Mouse (Mus musculus) kidney, embryonic 14.5 days (tissue): ENCODE measurements around the gene Slc36a3. TPM values are rescaled to one million over a fixed set of nuclear protein-coding genes. Genes with fewer than 3 reads are reported as not detected.

ENCODE experiments used
- ATAC-seq: fragments of 200-750 bp; cut with Nextera tagmentation; 2 replicates; pipeline ENCODE4 v1.8.0; 2017; ENCODE audit warnings: moderate number of reproducible peaks, mild to moderate bottlenecking, moderate TSS enrichment, moderate library complexity; ENCODE audit not compliant: low FRiP score, low TSS enrichment
- H3K27ac ChIP-seq: fragments of 300-500 bp; sonication (generic); 2 replicates; pipeline ENCODE4 v1.5.1; 2014; ENCODE audit warnings: low read depth, mild to moderate bottlenecking, low read length, moderate library complexity, mixed read lengths
- H3K27me3 ChIP-seq: fragments of 300-500 bp; sonication (generic); 2 replicates; pipeline ENCODE4 v1.6.1; 2014; ENCODE audit warnings: mild to moderate bottlenecking, low read length; ENCODE audit not compliant: control insufficient read depth, insufficient read depth
- H3K36me3 ChIP-seq: fragments of 300-500 bp; sonication (generic); 2 replicates; pipeline ENCODE4 v1.6.1; 2014; ENCODE audit warnings: low read length, mixed read lengths; ENCODE audit not compliant: control insufficient read depth, insufficient read depth
- H3K4me1 ChIP-seq: fragments of 300-500 bp; sonication (generic); 2 replicates; pipeline ENCODE4 v1.6.1; 2014; ENCODE audit warnings: low read length, mixed read lengths; ENCODE audit not compliant: control insufficient read depth, insufficient read depth
- H3K4me2 ChIP-seq: fragments of 300-500 bp; sonication (generic); replicated peaks from 2 replicates; pipeline ENCODE4 v1.6.1; 2014; ENCODE audit warnings: low read depth, mild to moderate bottlenecking, low read length
- H3K4me3 ChIP-seq: fragments of 300-500 bp; sonication (generic); 2 replicates; pipeline ENCODE4 v1.5.1; 2014; ENCODE audit warnings: mild to moderate bottlenecking, low read length
- H3K9ac ChIP-seq: fragments of 300-500 bp; sonication (generic); 2 replicates; pipeline ENCODE4 v1.6.1; 2014; ENCODE audit warnings: low read depth, mild to moderate bottlenecking, low read length, moderate library complexity
- H3K9me3 ChIP-seq: fragments of 300-500 bp; sonication (generic); 2 replicates; pipeline ENCODE4 v1.6.1; 2016; ENCODE audit warnings: low read length; ENCODE audit not compliant: control insufficient read depth
- WGBS: fragments of 180-500 bp; shearing (Covaris S2); extraction: QIAGEN DNeasy Blood & Tissue Kit; methylation state at CpG from one replicate; pipeline ENCODE4 v1.1.7; 2014; 5-methylcytosine and 5-hydroxymethylcytosine counted together
- polyA plus RNA-seq: library from polyadenylated mRNA; unstranded; fragments of >200 nt; fragmentation: Nextera tagmentation; extraction: Ambion mirVana; gene quantifications from 2 replicates; pipeline ENCODE4 v1.2.1, GENCODE M21; 2014

Slc36a3 gene
- polyA plus RNA-seq, 1 experiment from 2014 or later: not detected

- Histone ChIP-seq H3K4me2 (no peak overlapping the region), H3K4me1 (no peaks in the 10 kb centered on the region), H3K9ac (no peak overlapping the region), H3K27me3 (no peaks in the 10 kb centered on the region), H3K4me3 (no peak overlapping the region), H3K9me3 (no peaks in the 10 kb centered on the region), H3K36me3 (no peaks in the 10 kb centered on the region), H3K27ac (no peak overlapping the region)
- 86% methylated on average over 5 of the region's 5 CpGs for WGBS
- no peak for ATAC-seq
Observed at GRCm38 (mm10) chr11:55134871-55135270, 16.6 kb downstream of the Slc36a3 start.

GRCm38 (mm10) chr11:55134407-55134806, 17.1 kb downstream of the Slc36a3 start:
- no peak for ATAC-seq
- no peaks in the 10 kb centered on the region for H3K27me3 ChIP-seq
- no peak overlapping the region for H3K4me2 ChIP-seq
- H3K36me3 ChIP-seq: no peaks in the 10 kb centered on the region
- H3K4me1 ChIP-seq: no peaks in the 10 kb centered on the region
- H3K9me3 ChIP-seq: no peaks in the 10 kb centered on the region
- no peak overlapping the region for H3K27ac ChIP-seq
- no peak overlapping the region for H3K4me3 ChIP-seq
- 96% methylated on average over 1 of the region's 1 CpGs for WGBS
- no peak overlapping the region for H3K9ac ChIP-seq

GRCm38 (mm10) chr11:55133204-55133603, 18.3 kb downstream of the Slc36a3 start:
- H3K4me3 ChIP-seq: no peak overlapping the region
- no peak for ATAC-seq
- no peaks in the 10 kb centered on the region for H3K4me1 ChIP-seq
- no peak overlapping the region for H3K27ac ChIP-seq
- 94% methylated on average over 1 of the region's 1 CpGs for WGBS
- no peak overlapping the region for H3K9ac ChIP-seq
- H3K27me3 ChIP-seq: no peaks in the 10 kb centered on the region
- H3K9me3 ChIP-seq: no peaks in the 10 kb centered on the region
- H3K4me2 ChIP-seq: no peak overlapping the region
- H3K36me3 ChIP-seq: no peaks in the 10 kb centered on the region

- WGBS: 78% methylated on average over 1 of the region's 1 CpGs
- ATAC-seq: no peak
- H3K4me1 ChIP-seq: no peaks in the 10 kb centered on the region
Observed at GRCm38 (mm10) chr11:55131946-55132345, 19.6 kb downstream of the Slc36a3 start.

GRCm38 (mm10) chr11:55131077-55131742, 20.3 kb downstream of the Slc36a3 start:
- no peaks in the 10 kb centered on the region for H3K4me1 ChIP-seq
- ATAC-seq: peak; percentile 20; the same call in 1 of the 2 replicates
- H3K27ac ChIP-seq: no peak overlapping the region
- H3K4me2 ChIP-seq: no peak overlapping the region
- WGBS: 88% methylated on average over 11 of the region's 11 CpGs
- no peaks in the 10 kb centered on the region for H3K36me3 ChIP-seq
- H3K9ac ChIP-seq: no peak overlapping the region
- no peaks in the 10 kb centered on the region for H3K27me3 ChIP-seq
- H3K9me3 ChIP-seq: no peaks in the 10 kb centered on the region
- H3K4me3 ChIP-seq: no peak overlapping the region

More at GRCm38 (mm10) chr11:55131946-55132345, 19.6 kb downstream of the Slc36a3 start:
- Histone ChIP-seq H3K4me2 (no peak overlapping the region), H3K27ac (no peak overlapping the region), H3K9me3 (no peaks in the 10 kb centered on the region), H3K27me3 (no peaks in the 10 kb centered on the region), H3K9ac (no peak overlapping the region), H3K36me3 (no peaks in the 10 kb centered on the region), H3K4me3 (no peak overlapping the region)

- Histone ChIP-seq H3K36me3 (no peaks in the 10 kb centered on the region), H3K4me2 (no peak overlapping the region)
- 63% methylated on average over 3 of the region's 3 CpGs for WGBS
Observed at GRCm38 (mm10) chr11:55128411-55128810, 23.1 kb downstream of the Slc36a3 start.

GRCm38 (mm10) chr11:55127937-55128336, 23.6 kb downstream of the Slc36a3 start:
- no peaks in the 10 kb centered on the region for H3K27me3 ChIP-seq
- WGBS: 71% methylated on average over 6 of the region's 6 CpGs

More at GRCm38 (mm10) chr11:55128411-55128810, 23.1 kb downstream of the Slc36a3 start:
- Histone ChIP-seq H3K9me3 (no peaks in the 10 kb centered on the region), H3K27me3 (no peaks in the 10 kb centered on the region), H3K27ac (no peak overlapping the region), H3K4me1 (no peaks in the 10 kb centered on the region), H3K4me3 (no peak overlapping the region), H3K9ac (no peak overlapping the region)
- ATAC-seq: no peak

GRCm38 (mm10) chr11:55126663-55127062, 24.8 kb downstream of the Slc36a3 start:
- no peak for ATAC-seq
- no peak overlapping the region for H3K4me2 ChIP-seq
- 69% methylated on average over 3 of the region's 3 CpGs for WGBS

More at GRCm38 (mm10) chr11:55127937-55128336, 23.6 kb downstream of the Slc36a3 start:
- H3K27ac ChIP-seq: no peak overlapping the region
- H3K4me2 ChIP-seq: no peak overlapping the region
- no peaks in the 10 kb centered on the region for H3K36me3 ChIP-seq
- no peaks in the 10 kb centered on the region for H3K4me1 ChIP-seq
- ATAC-seq: peak; percentile 46; the same call in 1 of the 2 replicates
- no peaks in the 10 kb centered on the region for H3K9me3 ChIP-seq
- no peak overlapping the region for H3K9ac ChIP-seq
- H3K4me3 ChIP-seq: no peak overlapping the region

GRCm38 (mm10) chr11:55121430-55121829, 30.1 kb downstream of the Slc36a3 start:
- Histone ChIP-seq H3K4me3 (no peak overlapping the region), H3K27ac (no peak overlapping the region; the same call in 1 of the 2 replicates), H3K9me3 (no peaks in the 10 kb centered on the region; the same call in 1 of the 2 replicates), H3K4me1 (no peaks in the 10 kb centered on the region), H3K27me3 (no peaks in the 10 kb centered on the region), H3K36me3 (no peaks in the 10 kb centered on the region), H3K4me2 (no peak overlapping the region), H3K9ac (no peak overlapping the region)
- no peak for ATAC-seq
- WGBS: 87% methylated on average over 1 of the region's 1 CpGs

More at GRCm38 (mm10) chr11:55126663-55127062, 24.8 kb downstream of the Slc36a3 start:
- no peaks in the 10 kb centered on the region for H3K27me3 ChIP-seq
- H3K4me1 ChIP-seq: no peaks in the 10 kb centered on the region
- no peak overlapping the region for H3K4me3 ChIP-seq
- H3K27ac ChIP-seq: no peak overlapping the region
- no peaks in the 10 kb centered on the region for H3K36me3 ChIP-seq
- no peaks in the 10 kb centered on the region for H3K9me3 ChIP-seq
- no peak overlapping the region for H3K9ac ChIP-seq
